Mouse (Mus musculus) heart, adult 18-20 months (tissue): ENCODE data around the gene Rac1. TPM values are rescaled to one million over a fixed set of nuclear protein-coding genes. Genes with fewer than 3 reads are reported as not detected.

Source experiments
- total RNA-seq, 2 experiments: library from RNA; stranded (reverse); gene quantifications; 2 replicates each; pipeline ENCODE4 v1.2.3; 2021

Rac1 gene
- total RNA-seq, 2 experiments from 2014 or later: 228 to 240 TPM

Other genes starting within 250 kb of the Rac1 start
- gene Zfp853, start 234.4 kb downstream of the Rac1 start, total RNA-seq: under 1 TPM in 1 of 2 experiments, not detected in 1; 0.13 TPM
- 10 to 100 TPM; 15.1 to 18.2 TPM for gene E130309D02Rik, start 212.7 kb downstream of the Rac1 start, total RNA-seq
- gene Zdhhc4, start 198.8 kb downstream of the Rac1 start, total RNA-seq: 10 to 100 TPM; 25.1 to 26.3 TPM
- gene Grid2ip, start 170.7 kb downstream of the Rac1 start, total RNA-seq: not detected
- gene Kdelr2, start 124.2 kb downstream of the Rac1 start, total RNA-seq: 10 to 100 TPM; 48.7 to 49.0 TPM
- 1 to 10 TPM; 8.1 to 9.6 TPM for gene Daglb, start 63.5 kb downstream of the Rac1 start, total RNA-seq
- gene Cyth3, start 94.4 kb upstream of the Rac1 start, total RNA-seq: 10 to 100 TPM; 33.5 to 39.6 TPM
- 1 to 10 TPM; 5.1 to 5.3 TPM for gene Usp42, start 204.2 kb upstream of the Rac1 start, total RNA-seq